Mouse (Mus musculus): ENCODE results near the gene Sord. TPM values are rescaled to one million over a fixed set of nuclear protein-coding genes. Genes with fewer than 3 reads are reported as not detected.

Gene Sord
- total RNA-seq, 1 experiment from 2014 or later: 113 TPM

DNA sequence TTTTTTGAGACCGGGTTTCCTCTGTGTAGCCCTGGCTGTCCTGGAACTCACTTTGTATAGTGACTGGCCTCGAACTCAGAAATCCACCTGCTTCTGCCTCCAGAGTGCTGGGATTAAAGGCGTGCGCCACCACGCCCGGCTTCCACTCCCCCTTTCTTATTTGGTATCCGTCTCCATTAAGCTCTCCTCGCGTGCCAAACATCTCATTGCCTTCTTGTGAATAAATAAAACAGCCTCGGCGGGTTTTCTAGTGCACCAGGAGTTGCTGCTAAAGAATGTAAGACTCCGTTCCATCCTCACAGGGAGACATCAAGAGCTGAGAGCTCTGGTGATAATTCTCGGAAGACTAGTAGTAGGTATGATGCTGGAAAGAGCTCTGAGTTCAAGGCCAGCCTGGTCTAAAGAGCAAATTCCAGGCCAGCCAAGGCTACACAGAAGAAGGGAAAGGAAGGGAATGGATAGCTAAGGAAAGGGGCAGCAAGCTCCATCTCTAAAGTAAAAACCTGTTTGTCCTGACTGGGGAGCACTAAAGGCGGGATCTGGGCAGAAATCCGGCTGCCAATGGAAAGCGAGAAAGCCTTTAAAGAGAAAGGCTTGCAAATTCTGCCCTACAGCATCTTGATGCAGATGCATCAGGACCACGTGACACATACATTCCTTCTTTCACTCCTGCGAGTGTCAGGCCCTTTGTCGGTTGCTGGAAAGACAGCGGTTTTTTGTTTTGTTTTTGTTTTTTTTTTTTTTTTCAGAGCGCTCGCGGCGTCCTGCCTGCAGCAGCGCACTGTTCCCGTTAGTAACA, 591 bp upstream of the Sord start:
- peak; percentile 19 to 30; a peak in 3 of 4 replicates for ATAC-seq (replicated peaks in 1 of 2; ENCODE audit: insufficient read depth in 1 of 2, low FRiP score in 2 of 2, low TSS enrichment in 1 of 2, low read depth in 1 of 2, poor library complexity in 2 of 2, severe bottlenecking in 2 of 2)

DNA sequence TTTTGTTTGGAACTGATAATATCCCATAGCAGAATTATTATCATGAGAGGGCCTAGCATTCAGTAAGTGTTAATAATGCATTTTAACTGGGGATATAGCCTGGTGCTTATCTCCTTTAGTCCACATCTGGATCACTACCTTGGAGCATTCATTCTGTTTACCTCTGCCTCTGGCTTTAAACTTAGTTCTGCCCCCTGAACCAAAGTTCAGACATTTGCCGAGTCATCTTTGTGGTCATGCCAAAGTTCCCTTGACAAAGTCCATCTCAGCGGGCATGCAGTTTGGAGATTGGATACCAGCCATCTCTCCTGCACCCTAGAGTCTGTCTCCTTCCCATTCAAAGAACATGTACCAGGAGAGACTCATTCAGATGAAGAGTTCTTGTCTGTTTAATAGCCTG, 876 bp downstream of the Sord start:
- ATAC-seq (replicated peaks in 1 of 2; ENCODE audit: insufficient read depth in 1 of 2, low FRiP score in 2 of 2, low TSS enrichment in 1 of 2, low read depth in 1 of 2, poor library complexity in 2 of 2, severe bottlenecking in 2 of 2): peak in 1 of 2 experiments; percentile 8; a peak in 1 of 4 replicates

DNA sequence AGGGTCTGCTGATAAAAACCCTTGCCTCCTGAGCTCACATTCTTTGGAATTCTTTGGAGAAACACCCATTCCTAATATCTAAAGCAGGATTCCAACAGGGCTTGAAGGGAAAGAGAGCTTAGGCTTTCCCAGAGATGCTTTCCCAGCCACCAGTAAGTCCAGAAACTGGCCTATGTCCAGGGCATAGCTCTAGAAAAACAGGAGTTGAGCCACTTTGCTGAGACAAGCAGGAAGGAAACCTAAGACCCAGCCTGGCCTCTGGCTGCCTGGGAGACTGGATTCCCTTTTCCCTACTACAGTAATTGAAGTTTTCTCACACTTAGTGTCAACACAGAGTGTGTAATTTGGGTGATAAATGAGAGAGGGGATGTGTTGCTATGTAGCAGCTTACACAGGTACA, 1.8 kb downstream of the Sord start:
- no peak for ATAC-seq (replicated peaks in 1 of 2; ENCODE audit: insufficient read depth in 1 of 2, low FRiP score in 2 of 2, low TSS enrichment in 1 of 2, low read depth in 1 of 2, poor library complexity in 2 of 2, severe bottlenecking in 2 of 2)

DNA sequence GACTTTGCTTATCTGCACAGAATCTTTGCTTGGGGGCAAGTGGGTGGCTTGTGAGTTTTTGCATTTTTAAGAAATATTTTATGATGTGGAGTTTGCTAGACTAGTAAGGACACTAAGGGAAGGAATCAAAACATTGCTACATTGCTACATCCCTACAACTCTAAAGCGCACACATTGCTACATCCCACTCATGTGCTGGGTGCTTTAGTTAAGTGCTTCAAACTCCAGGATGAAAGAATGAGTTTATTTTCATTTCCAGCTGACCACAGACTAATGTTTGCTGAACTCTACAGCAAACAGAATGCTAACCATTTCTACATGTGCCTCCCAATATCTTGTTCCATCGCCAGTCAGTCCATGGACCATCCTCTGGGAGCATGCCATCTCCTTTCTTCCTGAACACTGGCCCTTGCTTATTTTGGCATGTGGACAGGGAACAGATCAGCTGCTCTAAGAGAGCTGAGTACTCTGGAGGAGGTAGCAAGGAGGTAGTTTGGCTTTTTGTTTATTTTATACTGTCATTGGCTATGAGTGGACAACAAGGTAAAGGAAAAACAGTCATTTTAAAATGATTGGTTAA, 3.4 kb downstream of the Sord start:
- ATAC-seq (replicated peaks in 1 of 2; ENCODE audit: insufficient read depth in 1 of 2, low FRiP score in 2 of 2, low TSS enrichment in 1 of 2, low read depth in 1 of 2, poor library complexity in 2 of 2, severe bottlenecking in 2 of 2): no peak

DNA sequence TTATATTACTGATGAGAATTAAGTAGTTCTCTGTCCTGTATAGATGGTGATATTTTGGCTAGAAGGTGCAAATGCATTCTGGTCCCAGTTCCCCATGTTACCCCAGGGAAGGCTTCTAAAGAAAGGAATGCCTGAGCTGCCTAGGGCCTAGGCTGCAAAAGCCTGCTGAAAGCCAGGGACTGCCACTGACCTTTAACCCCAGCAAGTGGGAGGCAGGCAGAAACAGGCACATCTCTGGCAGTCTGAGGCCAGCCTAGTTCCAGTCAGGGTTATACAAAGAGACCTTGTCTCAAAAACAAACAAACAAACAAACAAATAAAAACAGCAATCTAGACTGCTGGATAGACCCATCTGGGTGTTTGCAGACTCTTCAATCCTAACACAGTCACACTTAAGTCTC, 6.2 kb downstream of the Sord start:
- ATAC-seq (replicated peaks in 1 of 2; ENCODE audit: insufficient read depth in 1 of 2, low FRiP score in 2 of 2, low TSS enrichment in 1 of 2, low read depth in 1 of 2, poor library complexity in 2 of 2, severe bottlenecking in 2 of 2): no peak

DNA sequence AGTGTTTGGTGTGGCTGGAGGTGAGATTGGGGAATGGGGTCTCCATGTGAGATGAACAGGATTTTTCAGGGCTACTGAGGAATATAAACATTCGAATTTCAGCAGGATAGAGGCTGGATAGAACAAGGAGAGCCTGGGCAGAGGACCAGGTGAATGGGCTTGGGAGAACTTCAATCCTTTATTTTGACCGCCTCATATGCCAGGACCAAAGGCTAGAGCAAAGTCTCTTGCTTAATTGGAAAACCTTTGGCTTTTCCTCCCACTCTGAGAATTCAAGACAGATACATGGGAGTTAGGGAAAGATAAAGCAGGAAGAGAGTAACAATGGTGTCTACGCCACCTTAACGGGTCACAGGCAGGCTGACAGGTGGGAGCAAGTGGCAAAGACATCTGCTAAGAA, 6.7 kb downstream of the Sord start:
- ATAC-seq (replicated peaks in 1 of 2; ENCODE audit: insufficient read depth in 1 of 2, low FRiP score in 2 of 2, low TSS enrichment in 1 of 2, low read depth in 1 of 2, poor library complexity in 2 of 2, severe bottlenecking in 2 of 2): no peak

DNA sequence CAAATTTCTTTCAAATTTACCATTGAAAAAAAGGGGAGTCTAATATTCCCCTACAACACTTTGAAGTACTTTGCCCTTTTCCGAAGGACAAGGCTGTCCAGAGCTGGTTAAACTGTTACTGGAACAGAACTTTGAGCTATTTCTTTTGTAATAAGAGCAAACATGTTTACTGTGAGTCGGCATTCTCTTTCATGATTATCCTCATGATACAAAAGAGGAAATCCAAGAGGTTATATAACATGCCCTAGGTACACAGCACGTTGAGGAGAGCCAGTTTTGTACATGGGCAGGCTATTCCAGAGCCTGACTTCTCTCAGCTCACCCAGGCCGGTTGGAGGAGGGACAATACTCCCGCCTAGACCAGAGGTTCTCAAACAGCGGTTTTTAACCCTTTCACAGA, 7.4 kb downstream of the Sord start:
- ATAC-seq (replicated peaks in 1 of 2; ENCODE audit: insufficient read depth in 1 of 2, low FRiP score in 2 of 2, low TSS enrichment in 1 of 2, low read depth in 1 of 2, poor library complexity in 2 of 2, severe bottlenecking in 2 of 2): no peak

DNA sequence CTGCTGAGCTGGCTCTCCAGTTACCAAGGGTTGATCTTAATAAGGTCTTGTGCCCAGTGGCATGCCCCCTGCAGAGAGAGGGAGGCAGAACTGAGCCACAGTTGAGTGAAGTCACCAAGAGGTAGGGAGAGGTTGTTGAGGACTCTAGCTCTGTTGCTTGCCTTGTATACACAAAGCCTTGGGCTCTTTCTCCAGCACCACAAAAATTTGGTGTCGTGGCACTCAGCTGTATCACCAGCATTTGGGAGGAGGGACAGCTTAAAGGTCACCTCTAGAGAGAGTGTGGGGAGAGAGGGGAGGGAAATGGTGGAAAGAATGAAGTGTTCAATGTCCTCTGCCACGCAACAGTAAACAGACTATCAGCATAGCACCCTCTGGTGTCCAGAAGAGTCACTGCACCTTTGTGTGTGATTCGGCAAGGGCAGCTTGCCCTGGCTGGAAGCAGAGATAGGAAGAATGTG, 9.2 kb downstream of the Sord start:
- peak; percentile 83 to 89 for ATAC-seq (replicated peaks in 1 of 2; ENCODE audit: insufficient read depth in 1 of 2, low FRiP score in 2 of 2, low TSS enrichment in 1 of 2, low read depth in 1 of 2, poor library complexity in 2 of 2, severe bottlenecking in 2 of 2)

DNA sequence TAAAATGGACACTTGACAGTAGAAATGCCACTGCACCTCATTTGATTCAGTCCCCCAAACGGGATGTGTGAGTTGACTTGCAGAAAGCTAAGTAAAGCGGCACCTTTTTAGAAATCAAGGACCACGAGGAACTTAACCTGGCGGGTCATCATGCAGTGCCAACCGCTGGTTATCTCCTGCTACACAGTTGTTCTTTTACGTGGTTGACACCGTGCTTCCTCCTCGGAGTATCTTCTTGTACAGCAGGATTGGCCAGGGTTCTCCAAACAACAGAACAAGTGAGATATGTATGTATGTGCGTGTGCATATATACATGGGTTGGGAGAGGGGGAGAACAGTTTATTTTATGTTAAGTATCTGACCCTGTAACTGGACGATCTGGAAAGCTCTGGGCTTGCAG, 13.2 kb downstream of the Sord start:
- no peak for ATAC-seq (replicated peaks in 1 of 2; ENCODE audit: insufficient read depth in 1 of 2, low FRiP score in 2 of 2, low TSS enrichment in 1 of 2, low read depth in 1 of 2, poor library complexity in 2 of 2, severe bottlenecking in 2 of 2)

DNA sequence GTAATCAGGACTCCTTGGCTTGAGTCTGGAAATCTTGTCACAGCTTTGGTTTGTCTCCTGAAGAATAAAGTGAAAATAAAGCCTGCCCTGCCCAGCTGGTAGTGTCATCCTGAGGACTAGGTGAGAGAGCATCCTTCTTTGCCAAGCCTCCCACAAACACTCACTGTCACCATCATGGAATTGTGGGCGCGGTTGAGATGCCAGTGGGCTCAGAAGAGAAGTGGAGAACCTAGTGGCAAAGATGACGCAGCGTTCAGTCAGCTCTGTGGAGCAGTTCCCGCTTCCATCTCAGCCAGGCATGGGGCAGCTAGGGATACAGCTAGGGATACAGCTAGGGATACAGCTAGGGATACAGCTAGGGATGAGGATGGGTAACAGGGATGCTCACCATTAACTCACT, 21.4 kb downstream of the Sord start:
- ATAC-seq (replicated peaks in 1 of 2; ENCODE audit: insufficient read depth in 1 of 2, low FRiP score in 2 of 2, low TSS enrichment in 1 of 2, low read depth in 1 of 2, poor library complexity in 2 of 2, severe bottlenecking in 2 of 2): no peak

DNA sequence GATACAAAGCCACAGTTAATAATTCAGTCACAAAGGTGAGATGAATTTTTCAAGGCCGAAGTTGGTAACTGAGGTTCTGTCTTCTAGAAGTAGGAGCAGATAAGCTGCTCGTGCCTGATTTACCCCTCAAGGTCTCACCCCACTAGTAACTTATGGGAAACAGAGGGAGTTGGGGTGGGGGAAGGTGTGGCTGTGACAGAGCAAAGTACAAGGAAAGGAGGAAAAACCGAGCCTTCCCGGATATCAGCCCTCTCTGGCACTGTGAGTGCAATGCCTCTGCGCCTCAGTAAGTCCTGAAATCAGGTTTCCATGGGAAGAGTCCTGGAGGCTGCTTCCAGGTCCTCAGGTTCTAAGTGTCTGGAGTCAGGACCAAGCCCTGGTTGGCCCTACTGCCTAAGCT, 26.2 kb downstream of the Sord start:
- no peak for ATAC-seq (replicated peaks in 1 of 2; ENCODE audit: insufficient read depth in 1 of 2, low FRiP score in 2 of 2, low TSS enrichment in 1 of 2, low read depth in 1 of 2, poor library complexity in 2 of 2, severe bottlenecking in 2 of 2)

DNA sequence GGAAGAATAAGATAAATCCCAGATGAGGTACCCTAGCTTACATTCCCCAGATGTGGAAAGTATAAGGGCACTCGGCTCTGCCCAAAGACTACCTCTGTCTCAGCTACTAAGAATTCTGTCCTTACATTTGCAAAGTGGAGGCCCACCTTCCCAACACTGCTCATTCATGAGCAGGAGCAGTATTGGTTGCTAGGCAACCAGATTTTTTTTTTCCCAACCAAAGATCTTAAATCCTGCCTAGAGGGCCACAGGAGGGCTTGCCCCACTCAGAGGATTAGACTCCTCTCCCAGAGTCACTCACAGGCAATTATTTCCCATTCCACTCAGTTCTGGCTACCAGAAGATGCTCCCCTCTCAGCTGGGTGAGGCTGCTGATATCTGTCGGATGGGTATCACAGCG, 30.1 kb downstream of the Sord start:
- ATAC-seq (replicated peaks in 1 of 2; ENCODE audit: insufficient read depth in 1 of 2, low FRiP score in 2 of 2, low TSS enrichment in 1 of 2, low read depth in 1 of 2, poor library complexity in 2 of 2, severe bottlenecking in 2 of 2): no peak

DNA sequence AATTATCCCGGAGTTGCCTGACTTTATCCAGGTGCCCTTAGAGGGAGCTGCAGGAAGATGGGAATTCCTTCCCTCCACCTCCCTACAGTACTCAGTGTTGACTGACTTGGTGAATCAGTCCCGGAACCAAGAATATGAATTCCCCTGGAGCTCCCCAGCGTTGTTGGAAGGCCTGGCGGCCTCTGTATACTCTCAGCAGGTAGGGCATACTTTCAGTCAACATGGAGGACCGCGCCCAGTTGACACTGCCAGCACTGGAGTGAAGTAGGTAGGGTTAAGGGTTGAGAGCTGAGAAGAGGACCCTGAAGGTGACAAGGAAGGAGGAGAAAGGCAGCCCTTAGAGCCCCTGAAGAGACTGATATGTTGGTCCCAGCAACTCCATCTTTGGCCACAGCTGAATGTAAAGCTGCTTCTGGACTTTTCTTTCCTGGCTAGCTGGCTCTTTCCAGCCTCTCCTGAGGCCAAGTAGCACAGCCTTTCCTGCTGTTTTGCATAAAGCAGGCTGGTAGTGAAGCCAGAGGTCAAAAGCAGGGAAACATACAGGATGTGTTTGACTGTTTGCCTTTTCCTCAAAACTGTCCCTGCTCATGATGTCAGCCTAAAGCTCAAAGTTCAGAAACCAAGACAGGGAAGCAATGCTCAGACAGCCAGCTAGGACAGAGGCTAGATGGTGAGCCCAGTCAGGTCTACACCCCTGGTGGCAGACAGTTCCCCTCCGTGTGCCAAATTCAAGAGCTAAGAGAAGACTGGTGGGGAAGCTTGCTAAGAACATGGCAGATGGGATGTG, 32.1 kb downstream of the Sord start:
- no peak for ATAC-seq (replicated peaks in 1 of 2; ENCODE audit: insufficient read depth in 1 of 2, low FRiP score in 2 of 2, low TSS enrichment in 1 of 2, low read depth in 1 of 2, poor library complexity in 2 of 2, severe bottlenecking in 2 of 2)

DNA sequence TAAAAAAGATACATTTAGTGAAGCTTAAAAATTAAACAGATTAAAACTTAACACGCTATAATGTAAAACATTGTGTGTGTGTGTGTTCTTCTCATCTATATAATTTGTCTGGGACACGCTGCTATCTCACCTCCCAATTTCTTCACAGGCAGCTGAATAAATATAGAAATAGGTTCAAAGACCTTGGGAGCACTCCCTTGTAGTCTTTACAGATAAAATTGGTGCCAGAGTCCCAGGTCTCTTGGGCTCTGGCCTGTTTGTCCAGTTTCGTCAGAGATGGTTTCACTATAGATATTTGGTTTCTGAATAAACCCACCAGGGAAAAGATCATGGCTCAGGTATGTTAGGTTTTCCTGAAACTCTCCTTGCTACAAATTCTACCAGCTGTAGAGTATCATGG, 44.2 kb downstream of the Sord start:
- ATAC-seq (replicated peaks in 1 of 2; ENCODE audit: insufficient read depth in 1 of 2, low FRiP score in 2 of 2, low TSS enrichment in 1 of 2, low read depth in 1 of 2, poor library complexity in 2 of 2, severe bottlenecking in 2 of 2): no peak

DNA sequence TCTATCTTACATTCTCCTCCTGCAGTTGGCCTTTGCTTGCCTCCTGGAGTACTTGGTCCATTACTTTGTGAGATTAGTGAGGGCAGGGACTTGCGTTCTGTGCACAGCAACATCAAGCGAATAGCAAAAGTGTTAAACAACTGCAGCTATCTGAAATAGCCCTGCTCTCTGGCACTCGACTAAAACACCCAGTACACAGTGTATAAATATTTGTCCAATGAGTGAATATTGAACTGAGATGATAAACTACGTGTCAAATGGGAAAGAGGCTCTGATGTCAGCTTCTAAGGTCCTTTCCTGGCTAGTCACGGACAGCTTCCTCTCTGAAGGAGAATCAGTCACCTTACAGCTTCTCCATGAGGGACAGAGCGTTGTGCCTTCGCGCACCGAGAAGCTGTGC, 49.5 kb downstream of the Sord start:
- ATAC-seq (replicated peaks in 1 of 2; ENCODE audit: insufficient read depth in 1 of 2, low FRiP score in 2 of 2, low TSS enrichment in 1 of 2, low read depth in 1 of 2, poor library complexity in 2 of 2, severe bottlenecking in 2 of 2): no peak

DNA sequence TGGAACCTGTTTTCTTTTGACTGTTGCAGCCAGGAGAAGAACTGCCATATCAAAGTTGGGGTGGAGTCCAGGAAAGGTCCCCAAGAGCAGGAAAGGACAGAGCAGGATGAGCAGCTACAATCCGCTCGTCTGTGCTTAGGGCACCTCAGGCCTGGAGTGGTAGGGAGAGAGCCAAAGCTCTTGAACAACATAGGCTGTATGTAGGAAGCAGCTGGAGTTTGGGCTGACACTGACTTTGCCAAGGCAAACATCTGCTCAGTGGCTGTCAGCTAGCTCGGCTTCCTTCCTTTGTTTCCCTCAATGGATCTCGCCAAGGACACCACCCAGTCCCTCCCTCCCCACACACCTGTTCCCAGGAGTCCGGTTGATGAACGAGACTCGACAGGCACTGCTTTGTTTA, 51.6 kb downstream of the Sord start:
- no peak for ATAC-seq (replicated peaks in 1 of 2; ENCODE audit: insufficient read depth in 1 of 2, low FRiP score in 2 of 2, low TSS enrichment in 1 of 2, low read depth in 1 of 2, poor library complexity in 2 of 2, severe bottlenecking in 2 of 2)

DNA sequence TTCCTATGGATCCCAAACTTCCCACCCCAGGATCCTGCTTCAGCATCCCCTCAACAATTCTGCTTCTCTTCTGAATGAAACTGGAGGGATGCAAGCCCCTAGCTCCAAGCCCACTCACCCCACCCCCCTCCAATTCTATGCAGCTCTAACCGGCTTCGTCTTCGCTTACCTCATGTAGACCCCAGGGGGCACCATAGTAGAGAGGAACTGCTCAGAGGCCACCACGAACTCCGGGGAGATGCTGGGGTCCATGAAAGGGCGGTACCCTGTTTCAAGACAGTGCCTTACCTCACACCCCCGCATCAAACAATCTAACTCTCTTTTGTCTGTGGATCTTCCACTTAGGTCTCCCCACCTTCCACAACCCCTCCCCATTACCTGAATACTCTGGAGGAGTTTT, 60.4 kb downstream of the Sord start:
- no peak for ATAC-seq (replicated peaks in 1 of 2; ENCODE audit: insufficient read depth in 1 of 2, low FRiP score in 2 of 2, low TSS enrichment in 1 of 2, low read depth in 1 of 2, poor library complexity in 2 of 2, severe bottlenecking in 2 of 2)
